Comparison of ENCODE assay signal across 11 mouse cellular contexts in genomic region chrX:99540087-99540576, GRCm38 (mm10).
A peak's percentile ranks its signal among the peaks of the same experiment; 100 is the strongest.
DNase-seq lines count a peak whose midpoint lies in the region; ATAC-seq and TF ChIP-seq lines count a peak whose summit lies in the region.
"Had no signal": no experiment of that assay in that cellular context is flagged by ENCODE, and none has a peak within 500 bp of the region (broad histone marks: within the 10 kb centered on the region; RNA-seq: fewer than 3 reads in every experiment).

No protein-coding gene starts in this region.

- H3K27me3 ChIP-seq in heart, postnatal 0 days (ENCODE audit: control insufficient read depth, insufficient read depth, low read length): no peaks in the 10 kb centered on the region; the same call in 1 of the 2 replicates
- H3K27me3 ChIP-seq in heart, embryonic 10.5 days (ENCODE audit: insufficient read depth, poor library complexity, severe bottlenecking): peaks cover 56% of the 10 kb centered on the region
- peaks cover 53% of the 10 kb centered on the region; the same call in 1 of the 2 replicates for H3K27me3 ChIP-seq in hindbrain, embryonic 13.5 days
- H3K27me3 ChIP-seq in midbrain, embryonic 13.5 days: peaks cover 77% of the 10 kb centered on the region
- H3K27me3 ChIP-seq in liver, postnatal 0 days (ENCODE audit: insufficient read depth, low read length): no peaks in the 10 kb centered on the region; the same call in 1 of the 2 replicates

- no peak for DNase-seq in heart, postnatal 0 days (ENCODE audit: low spot score)
- no peak for DNase-seq in heart, embryonic 10.5 days (ENCODE audit: low spot score)
- peak; percentile 84 for DNase-seq in adipocyte (ENCODE audit: low spot score)
- no peak for DNase-seq in spleen, postnatal 10 days (ENCODE audit: low spot score in 2 of 2)
- no peak for DNase-seq in left cerebral cortex, adult 8-10 months (ENCODE audit: low spot score in 2 of 2)
- DNase-seq in liver, postnatal 0 days: no peak
- DNase-seq: gastrocnemius, adult 2 months; layer of hippocampus, postnatal 36 days had no signal

- ATAC-seq in heart, postnatal 0 days (ENCODE audit: insufficient read depth, low read depth): peak; percentile 58
- peak; percentile 93 for ATAC-seq in hindbrain, embryonic 13.5 days (ENCODE audit: low FRiP score)
- ATAC-seq in midbrain, embryonic 13.5 days: peak; percentile 93
- ATAC-seq in liver, postnatal 0 days: no peak

- TF ChIP-seq EP300 in heart, postnatal 0 days (IDR thresholded peaks at IDR 0.05; ENCODE audit: low read depth): no peak
- TF ChIP-seq EP300 in liver, postnatal 0 days (IDR thresholded peaks at IDR 0.05; ENCODE audit: low read depth): no peak

- no peaks in the 10 kb centered on the region for H3K4me1 ChIP-seq in heart, postnatal 0 days (ENCODE audit: control insufficient read depth, insufficient read depth)
- no peaks in the 10 kb centered on the region for H3K4me1 ChIP-seq in heart, embryonic 10.5 days
- peaks cover 11% of the 10 kb centered on the region for H3K4me1 ChIP-seq in hindbrain, embryonic 13.5 days (replicated peaks)
- peaks cover 8% of the 10 kb centered on the region; the same call in 1 of the 2 replicates for H3K4me1 ChIP-seq in midbrain, embryonic 13.5 days (replicated peaks)
- no peaks in the 10 kb centered on the region for H3K4me1 ChIP-seq in liver, postnatal 0 days (ENCODE audit: insufficient read depth)

- no peak overlapping the region for H3K4me3 ChIP-seq in heart, postnatal 0 days (ENCODE audit: low read depth, low read length)
- no peak overlapping the region for H3K4me3 ChIP-seq in heart, embryonic 10.5 days
- no peak overlapping the region for H3K4me3 ChIP-seq in hindbrain, embryonic 13.5 days
- H3K4me3 ChIP-seq in midbrain, embryonic 13.5 days (replicated peaks): no peak overlapping the region
- H3K4me3 ChIP-seq in liver, postnatal 0 days (ENCODE audit: low read depth, low read length): no peak overlapping the region
- H3K4me3 ChIP-seq: gastrocnemius, adult 2 months; myocyte had no signal

- no peaks in the 10 kb centered on the region for H3K36me3 ChIP-seq in heart, postnatal 0 days (replicated peaks; ENCODE audit: control insufficient read depth, insufficient read depth, low read length)
- H3K36me3 ChIP-seq in heart, embryonic 10.5 days: no peaks in the 10 kb centered on the region
- no peaks in the 10 kb centered on the region for H3K36me3 ChIP-seq in hindbrain, embryonic 13.5 days
- H3K36me3 ChIP-seq in midbrain, embryonic 13.5 days: no peaks in the 10 kb centered on the region
- H3K36me3 ChIP-seq in liver, postnatal 0 days (replicated peaks; ENCODE audit: insufficient read depth, low read length): no peaks in the 10 kb centered on the region

- TF ChIP-seq CTCF in heart, postnatal 0 days (IDR thresholded peaks at IDR 0.05; ENCODE audit: low read depth): no peak
- no peak for TF ChIP-seq CTCF in liver, postnatal 0 days (IDR thresholded peaks at IDR 0.05; ENCODE audit: low read depth)

- WGBS in heart, postnatal 0 days: 38% methylated on average over 6 of the region's 6 CpGs
- WGBS in heart, embryonic 10.5 days: 64% methylated on average over 6 of the region's 6 CpGs
- 48% methylated on average over 5 of the region's 6 CpGs for WGBS in hindbrain, embryonic 13.5 days
- WGBS in midbrain, embryonic 13.5 days: 59% methylated on average over 5 of the region's 6 CpGs
- WGBS in liver, postnatal 0 days (ENCODE audit: insufficient replicate concordance): 75% methylated on average over 6 of the region's 6 CpGs

- H3K4me2 ChIP-seq in heart, postnatal 0 days (ENCODE audit: low read depth, low read length): no peak overlapping the region
- no peak overlapping the region for H3K4me2 ChIP-seq in hindbrain, embryonic 13.5 days
- H3K4me2 ChIP-seq in midbrain, embryonic 13.5 days (replicated peaks): no peak overlapping the region
- no peak overlapping the region for H3K4me2 ChIP-seq in liver, postnatal 0 days (ENCODE audit: low read depth, low read length)

- no peaks in the 10 kb centered on the region for H3K9me3 ChIP-seq in heart, postnatal 0 days (replicated peaks; ENCODE audit: control insufficient read depth, low read length)
- no peaks in the 10 kb centered on the region for H3K9me3 ChIP-seq in heart, embryonic 10.5 days
- no peaks in the 10 kb centered on the region for H3K9me3 ChIP-seq in hindbrain, embryonic 13.5 days
- H3K9me3 ChIP-seq in midbrain, embryonic 13.5 days: no peaks in the 10 kb centered on the region
- H3K9me3 ChIP-seq in liver, postnatal 0 days (ENCODE audit: low read length): no peaks in the 10 kb centered on the region

- no peak overlapping the region for H3K27ac ChIP-seq in heart, postnatal 0 days (ENCODE audit: low read depth)
- no peak overlapping the region for H3K27ac ChIP-seq in heart, embryonic 10.5 days
- H3K27ac ChIP-seq in hindbrain, embryonic 13.5 days: peak overlapping the region; percentile 62
- no peak overlapping the region; the same call in 1 of the 2 replicates for H3K27ac ChIP-seq in midbrain, embryonic 13.5 days
- no peak overlapping the region for H3K27ac ChIP-seq in liver, postnatal 0 days (ENCODE audit: low read depth)
- H3K27ac ChIP-seq: gastrocnemius, adult 2 months had no signal

- no peak overlapping the region for H3K9ac ChIP-seq in heart, postnatal 0 days (replicated peaks; ENCODE audit: low read depth, low read length)
- H3K9ac ChIP-seq in hindbrain, embryonic 13.5 days: no peak overlapping the region
- no peak overlapping the region for H3K9ac ChIP-seq in midbrain, embryonic 13.5 days (replicated peaks)
- H3K9ac ChIP-seq in liver, postnatal 0 days (replicated peaks): no peak overlapping the region
